Mouse (Mus musculus): Measurements from ENCODE around the gene Hoxa5.

DNA sequence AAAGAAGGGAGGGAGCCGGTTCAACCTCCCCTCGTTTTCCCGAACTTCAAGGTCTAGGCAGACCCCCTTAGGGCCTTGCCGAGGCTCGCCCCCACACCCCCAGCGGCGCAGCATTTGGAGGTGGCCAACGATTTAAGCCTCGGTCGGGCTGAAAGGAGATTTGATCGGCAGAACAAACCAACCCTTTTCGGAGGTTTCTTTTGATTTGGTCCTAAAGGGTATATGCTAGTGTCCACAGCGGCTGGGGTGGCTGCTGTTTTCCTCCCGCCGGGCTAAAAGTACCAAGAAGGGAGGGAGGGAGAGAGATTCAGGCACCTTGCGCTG lies 45.0 kb upstream of the Hoxa5 start:
- TF ChIP-seq MAX (IDR thresholded peaks at IDR 0.05; ENCODE audit: low read depth) = no peak
- no peak for TF ChIP-seq POLR2A (IDR thresholded peaks at IDR 0.05; ENCODE audit: insufficient read length, low read depth)
- no peak for TF ChIP-seq POLR2AphosphoS2 (IDR thresholded peaks at IDR 0.05; ENCODE audit: insufficient read length, low read depth)
- no peak for TF ChIP-seq TCF12 (IDR thresholded peaks at IDR 0.05; ENCODE audit: insufficient read depth, poor library complexity, severe bottlenecking)
- no peak for TF ChIP-seq USF1 (IDR thresholded peaks at IDR 0.05; ENCODE audit: low read depth)
- TF ChIP-seq MYOD1 (IDR thresholded peaks at IDR 0.05; ENCODE audit: control insufficient read depth in 1 of 3, insufficient read length in 2 of 3, low read depth in 2 of 3) = no peak
- TF ChIP-seq CEBPB (IDR thresholded peaks at IDR 0.05; ENCODE audit: insufficient read depth, poor library complexity, severe bottlenecking) = no peak
- TF ChIP-seq TCF3 (IDR thresholded peaks at IDR 0.05; ENCODE audit: insufficient read length, low read depth) = no peak
- no peak for TF ChIP-seq MYOG (IDR thresholded peaks at IDR 0.05; ENCODE audit: control insufficient read depth in 1 of 3, insufficient read depth in 1 of 3, insufficient read length in 2 of 3, low read depth in 2 of 3)
